Mouse (Mus musculus): Measurements from ENCODE around the gene Cryzl1.

Cryzl1 gene

DNA sequence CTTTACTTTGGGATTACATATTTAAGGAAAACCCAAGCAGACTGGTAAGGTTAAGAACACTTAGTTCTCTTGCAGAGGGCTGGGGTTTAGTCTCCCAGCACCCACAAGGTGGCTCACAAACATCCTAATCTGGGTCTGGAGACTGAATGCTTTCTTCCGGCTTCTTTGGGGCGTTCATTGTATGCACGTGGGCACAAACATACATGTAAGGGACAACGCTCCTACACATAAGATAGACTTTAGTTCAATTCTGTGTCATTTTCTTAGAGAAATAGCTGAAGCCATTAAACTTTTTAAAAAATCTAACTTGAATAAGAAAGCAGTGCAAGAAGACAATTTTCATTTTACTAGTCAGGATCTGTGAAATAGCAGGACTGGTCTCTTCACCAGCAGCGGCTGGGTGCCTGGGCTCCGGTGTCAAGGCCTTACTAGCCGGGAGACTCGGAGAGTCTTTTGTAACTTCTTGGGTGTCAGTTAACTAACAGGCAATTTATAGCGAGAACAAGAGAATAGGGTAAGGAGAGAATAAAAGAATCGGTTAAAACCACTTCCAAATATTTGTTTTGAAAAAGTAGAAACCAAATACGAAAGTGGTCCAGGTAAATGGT is 82.7 kb downstream of the Cryzl1 start:
- POLR2A ChIA-PET: interaction anchor here (0.6 to 14.5 kb wide), 70 partner anchors 7 to 537 kb away, joined by 3 to 333 read pairs (median 8); partner anchors contain the start of genes Dnajc28 (in 2 of the 4), Donson (in 2 of the 4), Tmem50b (in 2 of the 4) and Cryzl1 (in 1 of the 4)
- CTCF ChIA-PET: no interaction called here

DNA sequence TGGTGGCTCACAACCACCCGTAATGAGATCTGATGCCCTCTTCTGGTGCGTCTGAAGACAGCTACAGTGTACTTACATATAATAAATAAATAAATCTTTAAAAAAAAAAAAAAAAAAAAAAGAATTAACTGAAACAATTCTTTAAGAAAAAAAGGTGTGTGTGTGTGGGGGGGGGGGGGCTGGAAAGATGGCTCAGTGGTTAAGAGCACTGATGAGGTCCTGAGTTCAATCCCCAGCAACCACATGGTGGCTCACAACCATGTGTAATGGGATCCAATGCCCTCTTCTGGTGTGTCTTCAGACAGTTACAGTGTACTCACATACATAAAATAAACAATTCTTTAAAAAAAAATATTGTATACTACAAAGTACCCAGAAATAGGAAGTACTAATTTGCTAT is 83.4 kb downstream of the Cryzl1 start:
- POLR2A ChIA-PET: interaction anchor here in 3 of 4 experiments (0.6 to 14.5 kb wide), 11 partner anchors 12 to 72 kb away, joined by 3 to 333 read pairs (median 10); partner anchors contain the start of gene Donson (in 1 of the 3)
- CTCF ChIA-PET: interaction anchor here in 2 of 4 experiments (0.6 to 0.9 kb wide), 3 partner anchors 31 to 335 kb away, joined by 4 to 15 read pairs (median 8); partner anchors contain the start of gene Donson (in 1 of the 2)

DNA sequence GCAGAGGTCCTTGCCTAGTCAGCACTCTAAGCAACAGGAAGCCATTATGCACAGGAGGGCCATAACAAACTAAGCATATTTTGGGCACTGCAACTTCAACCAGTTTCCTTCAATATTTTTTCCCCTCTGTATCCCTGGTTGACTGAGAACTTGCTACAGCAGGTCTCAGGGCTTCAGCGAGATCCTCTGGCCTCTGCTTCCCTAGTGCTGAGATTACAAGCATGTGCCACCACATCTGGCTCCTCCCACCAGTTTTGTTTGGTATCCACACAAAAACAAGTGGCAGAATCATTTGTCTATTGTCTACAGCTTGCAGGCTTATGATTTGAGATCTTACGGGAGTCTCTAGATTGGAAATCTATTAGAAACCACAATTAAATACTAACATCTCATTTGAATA is 83.9 kb downstream of the Cryzl1 start:
- CTCF ChIA-PET: interaction anchor here in 3 of 4 experiments (0.6 to 0.9 kb wide), 4 partner anchors 31 to 1362 kb away, joined by 3 to 15 read pairs (median 6); partner anchors contain the start of gene Donson (in 1 of the 3)
- POLR2A ChIA-PET: interaction anchor here in 3 of 4 experiments (0.6 to 7.3 kb wide), 14 partner anchors 12 to 441 kb away, joined by 3 to 73 read pairs (median 4); partner anchors contain the start of gene Donson (in 1 of the 3)

DNA sequence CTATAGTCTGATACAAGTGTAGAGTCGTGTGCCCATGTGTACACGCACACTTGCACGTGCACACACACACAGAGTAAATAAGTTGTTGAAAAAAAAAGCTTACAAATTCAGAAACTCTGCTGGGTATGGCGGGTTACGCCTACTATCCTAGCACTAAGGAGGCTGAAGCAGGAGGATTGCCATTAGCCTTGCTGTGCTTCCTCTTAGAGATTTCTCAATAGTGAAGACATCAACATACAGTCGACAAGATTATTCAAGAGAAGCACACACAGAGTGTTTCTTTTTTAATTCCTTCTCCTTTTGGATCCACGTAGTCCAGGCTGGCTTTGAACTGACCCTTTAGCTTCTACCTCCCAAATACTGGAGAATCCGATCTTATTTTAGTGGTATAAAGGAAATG is 88.6 kb downstream of the Cryzl1 start:
- ChIA-PET CTCF (interaction anchor here in 2 of 4 experiments (0.6 to 1.2 kb wide), 2 partner anchors 9 to 20 kb away, joined by 3 read pairs; no protein-coding TSS in a partner anchor), POLR2A (interaction anchor here in 3 of 4 experiments (0.5 to 7.3 kb wide), 15 partner anchors 8 to 48 kb away, joined by 3 to 73 read pairs (median 4); partner anchors contain the start of genes Donson (in 1 of the 3) and Son (in 1 of the 3))

DNA sequence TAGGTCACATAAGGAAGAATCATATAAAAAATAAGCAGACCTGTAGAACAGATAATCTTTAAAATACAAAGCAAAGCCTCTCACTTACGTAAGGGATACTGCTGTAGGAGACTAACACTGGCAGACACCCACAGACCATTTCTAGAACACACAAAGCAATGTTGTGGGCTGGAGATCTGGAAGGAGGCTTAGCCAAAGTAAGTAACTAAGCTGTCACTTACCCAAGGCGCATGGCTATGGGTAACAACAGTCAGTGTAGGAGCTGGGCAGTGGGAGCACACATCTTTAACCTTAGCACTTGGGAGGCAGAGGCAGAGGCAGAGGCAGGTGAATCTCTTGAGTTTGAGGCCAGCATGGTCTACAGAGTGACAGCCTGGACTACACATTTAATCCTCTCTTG is 89.1 kb downstream of the Cryzl1 start:
- CTCF ChIA-PET: interaction anchor here in 1 of 4 experiments (0.6 kb wide), 1 partner anchor 418 kb away, joined by 3 read pairs; no protein-coding TSS in a partner anchor
- POLR2A ChIA-PET: interaction anchor here in 3 of 4 experiments (0.5 to 7.3 kb wide), 11 partner anchors 8 to 49 kb away, joined by 3 to 73 read pairs (median 4); partner anchors contain the start of genes Son (in 2 of the 3), Donson (in 1 of the 3) and Gart (in 1 of the 3)
